Mouse (Mus musculus) left cerebral cortex, postnatal 25 days (tissue): ENCODE measurements around the gene Olfr212. TPM values are rescaled to one million over a fixed set of nuclear protein-coding genes. Genes with fewer than 3 reads are reported as not detected.
"Not testable (repeated sequence)": the region's sequence is repeated elsewhere in the genome, so short reads cannot be mapped to it uniquely, and the experiment has no call there.

Experiments
- DNase-seq, 2 experiments: peaks; one replicate each; pipeline ENCODE4 v3.0.0; 2022; ENCODE audit warnings: low spot score in 2 of 2, mixed read lengths in 1 of 2
- intact Hi-C: fragments of 180-260 bp; cut with DNase I; formaldehyde crosslinking; loops from one replicate; pipeline ENCODE4 v1.15.1; 2025
- total RNA-seq, 2 experiments: library from RNA; stranded (reverse); gene quantifications; 2 replicates each; pipeline ENCODE4 v1.2.3; 2021

The Olfr212 gene
- not detected for total RNA-seq

DNA sequence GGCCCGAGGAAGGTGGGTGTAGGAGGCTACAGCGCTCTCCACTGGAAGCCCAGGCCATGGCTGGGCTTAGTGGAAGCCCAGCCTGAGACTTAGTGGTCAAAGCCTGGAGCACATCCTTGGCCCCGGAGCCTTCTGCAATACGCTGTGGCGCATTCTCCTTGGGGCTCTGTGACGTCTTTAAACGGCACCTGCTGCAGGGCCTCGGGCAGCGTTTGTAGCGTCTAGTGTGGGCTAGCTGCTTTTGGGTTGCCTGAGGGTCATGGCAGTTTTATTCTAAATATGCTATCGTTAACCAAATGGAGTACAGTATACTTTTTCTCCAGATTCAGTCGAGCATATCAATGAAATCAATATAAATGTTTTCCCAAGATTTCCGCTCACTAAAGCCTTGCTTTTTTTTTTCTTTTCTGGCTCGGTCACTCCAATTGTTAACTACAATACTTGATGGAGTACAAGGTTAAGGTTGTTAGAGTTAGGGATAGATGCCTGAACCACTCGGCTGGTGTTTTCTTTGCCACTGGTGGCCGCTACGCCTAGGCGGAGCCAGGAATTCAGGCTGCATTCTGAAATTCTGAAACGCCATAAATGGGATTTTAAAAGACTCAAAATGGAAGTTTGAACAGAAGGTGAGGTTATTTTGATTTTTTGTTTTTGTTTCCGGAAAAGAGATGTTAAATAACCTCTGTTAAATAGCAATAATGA lies at the start of gene Olfr212:
Olfr212 (plus strand) TSS at position 215 of the 702 bp plus-strand sequence.
- DNase-seq, intact Hi-C loops: not testable (repeated sequence)

DNA sequence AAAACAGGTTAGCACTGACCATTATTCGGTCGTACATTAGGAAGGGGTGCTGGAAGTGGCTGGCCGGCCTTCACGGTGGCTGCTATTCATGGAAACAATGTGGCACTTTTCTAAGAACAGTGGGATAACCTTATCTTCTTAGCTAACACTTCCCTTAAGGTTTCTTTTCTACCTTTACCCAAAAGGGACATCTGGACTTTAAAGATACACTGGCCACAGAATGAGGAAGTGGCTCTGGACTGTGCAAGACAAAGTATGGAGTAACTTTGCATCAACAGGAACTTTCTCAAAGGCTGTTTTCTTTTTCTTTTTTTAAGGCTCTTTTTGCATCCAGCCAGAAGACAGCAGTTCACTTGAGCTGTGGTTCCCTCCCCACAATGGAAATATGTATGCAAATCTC lies 47.6 kb upstream of the Olfr212 start:
- no peak for DNase-seq
- intact Hi-C loops = no loop called here

GRCm38 (mm10) chr6:116459232-116459631 lies 47.1 kb upstream of the Olfr212 start:
- no peak for DNase-seq
- intact Hi-C loops = no loop called here

GRCm38 (mm10) chr6:116460544-116461283 lies 45.6 kb upstream of the Olfr212 start, which contains the start of gene Alox5:
Alox5 (minus strand) TSS chr6:116461178.
- DNase-seq = no peak
- intact Hi-C loops = no loop called here

DNA sequence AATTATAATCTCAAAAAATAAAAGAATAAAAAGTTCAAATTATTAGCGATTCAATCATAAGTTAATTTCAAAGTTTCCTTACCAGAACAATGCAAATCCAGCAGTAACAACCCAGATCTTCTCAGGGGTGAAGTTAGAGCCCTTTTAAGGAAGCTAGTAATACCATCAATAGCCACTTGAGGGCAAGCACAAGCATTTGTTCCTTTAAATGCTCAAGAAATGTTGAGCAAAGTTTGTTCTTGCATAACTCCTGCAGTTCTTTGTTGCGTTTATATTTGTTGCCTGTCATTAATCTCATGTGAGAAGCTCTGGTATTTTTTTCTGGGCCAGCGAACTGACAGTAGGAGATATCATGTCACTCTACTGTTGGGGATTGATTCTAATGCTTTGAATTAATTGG lies 38.2 kb upstream of the Olfr212 start:
- no peak for DNase-seq

DNA sequence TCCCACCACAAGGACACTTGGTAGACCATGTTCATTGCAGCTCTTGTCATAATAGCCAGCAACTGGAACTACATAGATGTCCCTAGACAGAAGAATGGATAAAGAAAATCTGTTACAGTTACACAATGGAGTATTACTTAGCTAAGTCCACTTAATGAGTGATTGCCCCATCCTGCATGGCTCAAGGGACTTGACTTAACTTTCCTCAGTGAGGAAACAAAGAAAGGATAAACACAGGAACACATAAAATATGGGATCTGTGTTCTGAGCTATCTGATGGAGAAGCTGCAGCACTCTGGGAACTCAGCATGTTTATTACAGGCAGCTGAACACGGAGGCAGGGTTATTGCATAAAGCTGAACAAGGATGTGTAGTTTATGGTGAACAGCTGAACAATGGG lies 21.2 kb upstream of the Olfr212 start:
- intact Hi-C loops = no loop called here
- DNase-seq = no peak

More for the DNA sequence above, 38.2 kb upstream of the Olfr212 start:
- intact Hi-C loops = no loop called here

DNA sequence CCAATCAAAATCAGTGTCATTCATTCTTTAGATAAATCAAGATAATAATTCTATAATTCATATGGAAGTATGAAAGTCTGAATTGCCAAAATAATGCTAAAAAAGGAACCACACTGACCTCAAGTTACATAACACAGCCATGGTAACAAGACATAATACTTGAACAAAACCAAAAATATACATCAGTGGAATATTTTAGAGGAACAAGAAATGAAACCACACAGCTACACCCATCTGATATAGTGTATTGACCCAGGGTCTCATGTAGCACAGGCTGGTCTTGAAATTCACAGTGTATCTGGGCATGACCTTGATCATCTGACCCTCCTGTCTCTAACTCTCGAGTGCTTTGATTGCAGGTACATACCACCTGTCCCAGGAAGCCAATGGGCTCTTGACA lies 19.5 kb upstream of the Olfr212 start:
- DNase-seq = no peak
- intact Hi-C loops = no loop called here

GRCm38 (mm10) chr6:116488791-116489190 lies 17.5 kb upstream of the Olfr212 start, which contains the start of gene Olfr211:
Olfr211 (plus strand) TSS chr6:116489091.
- intact Hi-C loops = no loop called here
- DNase-seq = no peak

- no peak for DNase-seq
- intact Hi-C loops = no loop called here
These were observed 12.6 kb upstream of the Olfr212 start for GRCm38 (mm10) chr6:116493742-116494141.

DNA sequence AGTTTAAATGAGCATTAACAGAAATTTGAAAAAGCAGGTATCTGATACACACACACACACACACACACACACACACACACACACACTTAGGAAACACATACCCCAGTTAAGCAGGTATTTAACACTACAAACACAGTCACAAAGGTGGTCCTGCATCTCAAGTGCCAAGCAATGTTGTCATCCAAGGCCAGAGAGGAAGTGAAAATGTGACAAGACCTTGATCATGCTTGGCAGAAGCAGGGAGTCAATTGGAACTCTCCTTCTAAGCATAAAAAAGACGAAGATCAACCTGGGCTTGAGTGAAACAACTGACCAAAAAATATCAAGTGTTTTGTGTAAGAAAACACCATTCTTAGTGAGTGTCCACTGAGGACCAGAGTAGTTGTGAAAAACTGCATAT lies 10.4 kb upstream of the Olfr212 start:
- intact Hi-C loops = no loop called here
- no peak for DNase-seq

GRCm38 (mm10) chr6:116514832-116515231 lies 8.5 kb downstream of the Olfr212 start:
- DNase-seq = no peak
- intact Hi-C loops = no loop called here

DNA sequence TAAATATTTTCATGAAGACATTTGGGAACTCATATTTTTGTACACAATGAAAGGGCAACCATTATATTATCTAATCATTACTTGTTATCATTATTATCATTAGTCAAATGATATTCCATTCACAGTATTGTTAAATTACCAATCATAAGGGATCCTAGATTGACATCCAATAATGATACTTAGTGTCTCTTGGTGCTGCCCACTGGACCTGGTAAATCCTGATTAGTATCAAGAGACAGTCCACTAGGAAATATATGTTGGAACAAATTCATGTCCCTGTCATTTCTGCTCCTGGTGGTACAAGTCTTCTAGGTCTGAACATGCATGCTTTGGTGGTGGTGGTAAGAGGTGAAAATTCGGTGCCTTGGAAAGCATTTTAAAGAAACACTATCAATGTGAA lies 31.8 kb downstream of the Olfr212 start, which contains the start of gene Olfr213:
Olfr213 (plus strand) TSS at position 301 of the 400 bp plus-strand sequence.
- DNase-seq = no peak
- intact Hi-C loops = no loop called here

GRCm38 (mm10) chr6:116542500-116542899 lies 36.2 kb downstream of the Olfr212 start:
- intact Hi-C loops = no loop called here

DNA sequence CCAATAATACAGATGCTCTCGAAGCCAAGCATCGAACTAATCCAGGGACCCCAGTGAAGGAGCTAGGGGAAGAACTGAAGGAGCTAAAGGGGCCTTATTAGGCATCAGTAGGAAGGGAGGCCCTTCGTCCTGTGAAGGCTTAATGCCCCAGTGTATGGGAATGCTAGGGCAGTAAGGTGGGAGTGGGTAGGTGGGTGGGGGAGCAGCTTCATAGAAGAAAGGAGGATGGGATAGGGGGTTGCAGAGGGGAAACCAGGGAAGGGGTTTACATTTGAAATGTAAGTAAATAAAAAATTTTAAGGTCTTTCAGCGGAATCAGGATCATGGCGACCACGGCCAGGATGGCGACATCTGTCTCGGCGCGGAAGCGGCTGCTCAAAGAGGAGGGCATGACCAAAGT lies 44.5 kb downstream of the Olfr212 start, which contains the start of gene Gm5580:
Gm5580 (plus strand) TSS at position 301 of the 400 bp plus-strand sequence.
- DNase-seq = not testable (repeated sequence)

More at GRCm38 (mm10) chr6:116542500-116542899, 36.2 kb downstream of the Olfr212 start:
- no peak for DNase-seq

DNA sequence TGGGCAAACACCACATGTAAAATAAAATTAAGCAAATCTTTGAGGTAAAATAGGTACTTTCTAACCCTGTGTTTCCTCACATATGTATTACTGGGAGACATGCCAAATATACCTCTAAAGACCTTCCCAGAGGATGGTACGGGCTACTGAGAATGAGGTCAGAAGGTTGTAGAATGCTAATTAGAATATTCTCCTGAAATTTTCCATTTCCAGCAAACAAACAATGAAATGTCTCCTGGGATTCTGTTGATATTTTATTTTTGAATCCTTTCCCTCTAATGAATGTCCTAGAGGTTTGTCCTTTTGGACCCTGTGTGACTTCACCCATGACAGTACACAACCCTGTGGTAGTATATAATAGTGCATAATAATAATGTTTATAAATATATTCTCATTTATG lies 47.6 kb downstream of the Olfr212 start, which contains the start of gene Olfr214:
Olfr214 (plus strand) TSS at position 301 of the 400 bp plus-strand sequence.
- intact Hi-C loops = no loop called here
- DNase-seq = no peak

More for the DNA sequence above, 44.5 kb downstream of the Olfr212 start, which contains the start of gene Gm5580:
- intact Hi-C loops = not testable (repeated sequence)

GRCm38 (mm10) chr6:116554952-116555351 lies 48.6 kb downstream of the Olfr212 start:
- DNase-seq = no peak
- intact Hi-C loops = no loop called here

Other genes with a start within 250 kb of the Olfr212 start
- gene Zfand4, start 242.3 kb upstream of the Olfr212 start, total RNA-seq = 1 to 10 TPM; 8.2 to 9.1 TPM
- gene March8, start 168.5 kb upstream of the Olfr212 start, total RNA-seq = 10 to 100 TPM; 45.7 to 48.9 TPM
- 1 to 10 TPM; 1.1 to 3.1 TPM for gene Alox5, start 45.3 kb upstream of the Olfr212 start, total RNA-seq
- not detected for gene Olfr211, start 17.4 kb upstream of the Olfr212 start, total RNA-seq
- gene Olfr213, start 31.9 kb downstream of the Olfr212 start, total RNA-seq = not detected
- 1 to 10 TPM; 1.7 to 2.6 TPM for gene Gm5580, start 44.6 kb downstream of the Olfr212 start, total RNA-seq
- not detected for gene Olfr214, start 47.7 kb downstream of the Olfr212 start, total RNA-seq
- gene Olfr215, start 77.7 kb downstream of the Olfr212 start, total RNA-seq = not detected
- gene Zfp422, start 122.5 kb downstream of the Olfr212 start, total RNA-seq = 10 to 100 TPM; 23.2 to 24.2 TPM
- gene Depp1, start 144.1 kb downstream of the Olfr212 start, total RNA-seq = 1 to 10 TPM; 1.5 to 2.1 TPM
- 1 to 10 TPM; 4.6 to 4.8 TPM for gene Rassf4, start 167.4 kb downstream of the Olfr212 start, total RNA-seq
- 1 to 10 TPM; 1.1 to 1.6 TPM for gene Tmem72, start 210.4 kb downstream of the Olfr212 start, total RNA-seq